Mouse (Mus musculus) cerebellum, adult (tissue): ENCODE measurements around the gene Sv2c.

Experiments used
- ATAC-seq: cut with Nextera tagmentation; 2 replicates; pipeline ENCODE4 v1.9.2; 2017; ENCODE audit warnings: mild to moderate bottlenecking, moderate library complexity, mixed read lengths; ENCODE audit not compliant: insufficient number of reproducible peaks, low FRiP score, low TSS enrichment

Gene Sv2c

GRCm38 (mm10) chr13:95949356-95949755 lies 183.0 kb downstream of the Sv2c start:
- no peak for ATAC-seq

GRCm38 (mm10) chr13:95948821-95949220 lies 183.6 kb downstream of the Sv2c start:
- no peak for ATAC-seq

- ATAC-seq, result no peak
These were observed 184.0 kb downstream of the Sv2c start for GRCm38 (mm10) chr13:95948394-95948793.

GRCm38 (mm10) chr13:95945937-95946507 lies 186.4 kb downstream of the Sv2c start:
- no peak for ATAC-seq

GRCm38 (mm10) chr13:95944621-95945020 lies 187.8 kb downstream of the Sv2c start:
- ATAC-seq, result no peak

GRCm38 (mm10) chr13:95943919-95944318 lies 188.5 kb downstream of the Sv2c start:
- no peak for ATAC-seq

GRCm38 (mm10) chr13:95942587-95942986 lies 189.8 kb downstream of the Sv2c start:
- ATAC-seq, result no peak

GRCm38 (mm10) chr13:95941861-95942260 lies 190.5 kb downstream of the Sv2c start:
- no peak for ATAC-seq

- ATAC-seq, result no peak
These were observed 191.6 kb downstream of the Sv2c start for GRCm38 (mm10) chr13:95940811-95941210.

GRCm38 (mm10) chr13:95924201-95924621 lies 208.2 kb downstream of the Sv2c start:
- no peak for ATAC-seq

GRCm38 (mm10) chr13:95922626-95923025 lies 209.8 kb downstream of the Sv2c start:
- ATAC-seq, result no peak

- no peak for ATAC-seq
These were observed 213.6 kb downstream of the Sv2c start for GRCm38 (mm10) chr13:95918624-95919284.

- no peak for ATAC-seq
These were observed 219.4 kb downstream of the Sv2c start for GRCm38 (mm10) chr13:95913046-95913406.

- ATAC-seq, result peak; percentile 95
These were observed 220.0 kb downstream of the Sv2c start for GRCm38 (mm10) chr13:95912157-95913045.

- ATAC-seq, result no peak
These were observed 222.1 kb downstream of the Sv2c start for GRCm38 (mm10) chr13:95910270-95910669.

GRCm38 (mm10) chr13:95909244-95909643 lies 223.1 kb downstream of the Sv2c start:
- no peak for ATAC-seq
